18 mouse cellular contexts compared by ENCODE assay signal in the genomic region with DNA sequence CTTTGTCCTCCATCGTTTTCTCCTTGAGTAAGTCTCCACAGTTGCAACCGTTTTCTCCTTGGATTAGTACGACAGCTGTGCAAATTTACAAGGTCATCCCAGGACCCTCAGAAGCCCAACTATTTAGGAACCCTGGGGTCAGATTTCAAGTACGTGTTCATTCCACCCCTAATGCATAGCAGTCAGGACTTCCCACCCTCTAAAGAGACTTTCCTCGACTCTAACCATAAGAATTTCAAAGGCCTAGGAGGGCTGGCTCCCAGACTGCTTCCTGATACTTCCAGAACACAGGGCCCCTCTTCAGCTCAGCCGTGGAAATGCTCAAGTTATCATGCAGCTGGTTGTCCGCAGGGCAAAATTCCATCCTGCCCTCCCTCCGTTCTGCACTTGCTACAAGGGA.
DNase-seq lines count a peak whose midpoint lies in the region; ATAC-seq and TF ChIP-seq lines count a peak whose summit lies in the region.
"Had no signal": no experiment of that assay in that cellular context is flagged by ENCODE, and none has a peak within 500 bp of the region (broad histone marks: within the 10 kb centered on the region; RNA-seq: fewer than 3 reads in every experiment).

No protein-coding gene starts in this region.

- ATAC-seq in forebrain, embryonic 14.5 days, result no peak
- ATAC-seq in embryonic facial prominence, embryonic 11.5 days (replicated peaks; ENCODE audit: insufficient number of reproducible peaks, low FRiP score, low TSS enrichment, low read depth), result 0 out of 2 replicates have a peak, but pooled peaks have one; percentile 58
- peak; percentile 79 for ATAC-seq in limb, embryonic 14.5 days (ENCODE audit: low FRiP score, low read depth)
- no peak for ATAC-seq in hindbrain, postnatal 0 days
- ATAC-seq in megakaryocyte, adult 5-6 weeks (ENCODE audit: poor library complexity, severe bottlenecking), result no peak
- ATAC-seq: liver, embryonic 12.5 days; midbrain, embryonic 16.5 days had no signal

- peak; percentile 26 for DNase-seq in forebrain, embryonic 10.5 days (ENCODE audit: extremely low spot score, low spot score)
- no peak for DNase-seq in forebrain, embryonic 14.5 days (ENCODE audit: low spot score)
- DNase-seq in ZHBTc4 (ENCODE audit: low read depth, low spot score), result peak; percentile 4
- DNase-seq in embryonic facial prominence, embryonic 11.5 days (ENCODE audit: low spot score), result peak; percentile 54
- DNase-seq in limb, embryonic 14.5 days (ENCODE audit: low spot score), result peak; percentile 38
- no peak for DNase-seq in spleen, adult 12 weeks (ENCODE audit: low spot score)
- DNase-seq in hindbrain, postnatal 0 days (ENCODE audit: low spot score), result no peak
- DNase-seq: adrenal gland, postnatal 25 days; cerebellum, adult 11-12 months; cerebellum, postnatal 25 days; gastrocnemius, postnatal 14 days; heart, adult 18-20 months; kidney, adult 8-10 months; lung, adult 2 months had no signal

- H3K4me1 ChIP-seq in forebrain, embryonic 10.5 days, result peaks cover 16% of the 10 kb centered on the region
- H3K4me1 ChIP-seq in forebrain, embryonic 14.5 days (ENCODE audit: control insufficient read depth, insufficient read depth, low read length), result no peaks in the 10 kb centered on the region
- H3K4me1 ChIP-seq in embryonic facial prominence, embryonic 11.5 days (ENCODE audit: control insufficient read depth, insufficient read depth, low read length), result no peaks in the 10 kb centered on the region
- no peaks in the 10 kb centered on the region; the same call in 1 of the 2 replicates for H3K4me1 ChIP-seq in limb, embryonic 14.5 days (ENCODE audit: control insufficient read depth, insufficient read depth, low read length)
- no peaks in the 10 kb centered on the region for H3K4me1 ChIP-seq in hindbrain, postnatal 0 days (ENCODE audit: insufficient read depth, low read length)
- H3K4me1 ChIP-seq: liver, embryonic 12.5 days had no signal

- no peak overlapping the region for H3K9ac ChIP-seq in forebrain, embryonic 14.5 days (ENCODE audit: low read length)
- H3K9ac ChIP-seq in embryonic facial prominence, embryonic 11.5 days (replicated peaks; ENCODE audit: low read length), result no peak overlapping the region
- H3K9ac ChIP-seq in limb, embryonic 14.5 days (ENCODE audit: low read depth, low read length, severe bottlenecking), result no peak overlapping the region
- no peak overlapping the region for H3K9ac ChIP-seq in hindbrain, postnatal 0 days (replicated peaks; ENCODE audit: low read length)
- H3K9ac ChIP-seq: heart, embryonic 15.5 days; liver, embryonic 12.5 days had no signal

- H3K4me2 ChIP-seq in forebrain, embryonic 14.5 days (ENCODE audit: low read length), result no peak overlapping the region
- no peak overlapping the region for H3K4me2 ChIP-seq in embryonic facial prominence, embryonic 11.5 days (ENCODE audit: low read depth, low read length)
- no peak overlapping the region for H3K4me2 ChIP-seq in limb, embryonic 14.5 days (replicated peaks; ENCODE audit: low read depth, low read length, severe bottlenecking)
- no peak overlapping the region for H3K4me2 ChIP-seq in hindbrain, postnatal 0 days (ENCODE audit: low read depth, low read length)
- H3K4me2 ChIP-seq: heart, embryonic 15.5 days; liver, embryonic 12.5 days had no signal

- no peaks in the 10 kb centered on the region for H3K36me3 ChIP-seq in forebrain, embryonic 10.5 days (replicated peaks)
- no peaks in the 10 kb centered on the region for H3K36me3 ChIP-seq in forebrain, embryonic 14.5 days (ENCODE audit: control insufficient read depth, insufficient read depth, low read length)
- H3K36me3 ChIP-seq in embryonic facial prominence, embryonic 11.5 days (replicated peaks; ENCODE audit: control insufficient read depth, insufficient read depth, low read depth, low read length), result no peaks in the 10 kb centered on the region
- no peaks in the 10 kb centered on the region for H3K36me3 ChIP-seq in limb, embryonic 14.5 days (ENCODE audit: control insufficient read depth, insufficient read depth, low read length)
- H3K36me3 ChIP-seq in hindbrain, postnatal 0 days (ENCODE audit: insufficient read depth, low read length), result no peaks in the 10 kb centered on the region
- H3K36me3 ChIP-seq: heart, embryonic 15.5 days; liver, embryonic 12.5 days had no signal

- TF ChIP-seq POLR2A in limb, embryonic 14.5 days (IDR thresholded peaks at IDR 0.05; ENCODE audit: borderline replicate concordance, extremely low read depth, insufficient read depth, insufficient read length), result no peak

- H3K27ac ChIP-seq in forebrain, embryonic 10.5 days, result no peak overlapping the region
- H3K27ac ChIP-seq in forebrain, embryonic 14.5 days (ENCODE audit: low read depth, low read length), result no peak overlapping the region
- H3K27ac ChIP-seq in embryonic facial prominence, embryonic 11.5 days (replicated peaks; ENCODE audit: low read depth, low read length), result no peak overlapping the region
- no peak overlapping the region for H3K27ac ChIP-seq in limb, embryonic 14.5 days (replicated peaks; ENCODE audit: low read depth, low read length)
- no peak overlapping the region for H3K27ac ChIP-seq in hindbrain, postnatal 0 days
- H3K27ac ChIP-seq: heart, embryonic 15.5 days; liver, embryonic 12.5 days had no signal

- no peak overlapping the region for H3K4me3 ChIP-seq in forebrain, embryonic 10.5 days
- H3K4me3 ChIP-seq in forebrain, embryonic 14.5 days (ENCODE audit: low read depth, low read length), result no peak overlapping the region
- no peak overlapping the region for H3K4me3 ChIP-seq in embryonic facial prominence, embryonic 11.5 days (ENCODE audit: low read depth, low read length)
- H3K4me3 ChIP-seq in limb, embryonic 14.5 days (replicated peaks; ENCODE audit: low read length), result no peak overlapping the region
- no peak overlapping the region for H3K4me3 ChIP-seq in hindbrain, postnatal 0 days (ENCODE audit: low read length)
- H3K4me3 ChIP-seq: heart, embryonic 15.5 days; liver, embryonic 12.5 days had no signal

- WGBS in forebrain, embryonic 10.5 days, result 55% methylated on average over 8 of the region's 8 CpGs
- WGBS in forebrain, embryonic 14.5 days, result 78% methylated on average over 8 of the region's 8 CpGs
- 23% methylated on average over 8 of the region's 8 CpGs for WGBS in embryonic facial prominence, embryonic 11.5 days
- 19% methylated on average over 8 of the region's 8 CpGs for WGBS in limb, embryonic 14.5 days
- WGBS in hindbrain, postnatal 0 days, result 57% methylated on average over 8 of the region's 8 CpGs

- TF ChIP-seq CTCF in hindbrain, postnatal 0 days (IDR thresholded peaks at IDR 0.05; ENCODE audit: low read depth), result no peak

- no peaks in the 10 kb centered on the region for H3K27me3 ChIP-seq in forebrain, embryonic 10.5 days (ENCODE audit: poor library complexity, severe bottlenecking)
- no peaks in the 10 kb centered on the region for H3K27me3 ChIP-seq in forebrain, embryonic 14.5 days (replicated peaks; ENCODE audit: control insufficient read depth, insufficient read depth, low read length)
- no peaks in the 10 kb centered on the region for H3K27me3 ChIP-seq in embryonic facial prominence, embryonic 11.5 days (ENCODE audit: control insufficient read depth, insufficient read depth, low read length)
- H3K27me3 ChIP-seq in limb, embryonic 14.5 days (ENCODE audit: control insufficient read depth, insufficient read depth, low read length), result no peaks in the 10 kb centered on the region
- H3K27me3 ChIP-seq in hindbrain, postnatal 0 days (ENCODE audit: insufficient read depth, low read length), result no peaks in the 10 kb centered on the region
- H3K27me3 ChIP-seq: heart, embryonic 15.5 days; liver, embryonic 12.5 days had no signal

- H3K9me3 ChIP-seq in forebrain, embryonic 10.5 days, result no peaks in the 10 kb centered on the region
- no peaks in the 10 kb centered on the region for H3K9me3 ChIP-seq in forebrain, embryonic 14.5 days (replicated peaks; ENCODE audit: control insufficient read depth, low read length)
- no peaks in the 10 kb centered on the region for H3K9me3 ChIP-seq in embryonic facial prominence, embryonic 11.5 days (replicated peaks; ENCODE audit: control insufficient read depth, low read length)
- no peaks in the 10 kb centered on the region for H3K9me3 ChIP-seq in limb, embryonic 14.5 days (ENCODE audit: control insufficient read depth, low read length)
- H3K9me3 ChIP-seq in hindbrain, postnatal 0 days (ENCODE audit: low read length), result no peaks in the 10 kb centered on the region
- H3K9me3 ChIP-seq: heart, embryonic 15.5 days; liver, embryonic 12.5 days had no signal

Comparison
In these comparisons a context has a peak if more than half of its experiments do, and no peak if none do; other contexts are left out.
1. DNase-seq: peak in forebrain, embryonic 10.5 days (single experiment), ZHBTc4 (single experiment), embryonic facial prominence, embryonic 11.5 days (single experiment) and limb, embryonic 14.5 days (single experiment); none in forebrain, embryonic 14.5 days (single experiment), spleen, adult 12 weeks (single experiment) and hindbrain, postnatal 0 days (single experiment).
2. ATAC-seq: peak in embryonic facial prominence, embryonic 11.5 days (single experiment) and limb, embryonic 14.5 days (single experiment); none in forebrain, embryonic 14.5 days (single experiment), hindbrain, postnatal 0 days (single experiment) and megakaryocyte, adult 5-6 weeks (single experiment).